Mouse (Mus musculus) erythroblast, embryonic 14.5 days (primary cell): ENCODE data around the gene Fbxo44.

ENCODE experiments used
- GATA1 ChIP-seq: IDR thresholded peaks from 2 replicates; pipeline ENCODE4 v1.6.1; 2012; ENCODE audit warnings: low read length, inconsistent platforms, mixed read lengths
- TAL1 ChIP-seq: IDR thresholded peaks from 3 replicates; pipeline ENCODE4 v1.6.1; 2012; ENCODE audit warnings: low read length, inconsistent platforms, mixed read lengths

DNA sequence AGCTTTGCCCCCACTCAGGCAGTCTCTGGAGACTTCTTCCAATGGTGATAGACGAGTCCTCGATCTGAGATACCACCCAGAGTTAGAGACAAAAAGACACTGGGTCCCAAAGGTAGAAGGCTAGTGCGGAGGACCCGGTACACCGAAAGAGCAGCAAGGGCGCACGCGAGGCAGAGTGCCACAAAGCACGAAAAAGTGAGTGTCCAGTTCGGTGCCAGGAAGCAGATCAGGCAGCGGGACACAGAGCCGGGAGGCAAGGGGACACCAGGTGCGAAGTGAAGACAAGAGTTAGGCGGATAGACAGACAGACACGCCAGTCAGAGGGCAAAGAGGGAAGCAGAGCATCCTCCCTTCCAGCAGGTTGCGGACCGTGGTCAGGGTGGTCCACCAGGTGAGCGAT lies 30.1 kb downstream of the Fbxo44 start, which contains the start of gene Mad2l2:
- TF ChIP-seq GATA1 (no peak), TAL1 (no peak)
